Mouse (Mus musculus) stomach, postnatal 0 days (tissue): Measurements from ENCODE around the gene Klhdc9. TPM values are rescaled to one million over a fixed set of nuclear protein-coding genes. Genes with fewer than 3 reads are reported as not detected.
"Not testable (repeated sequence)": the region's sequence is repeated elsewhere in the genome, so short reads cannot be mapped to it uniquely, and the experiment has no call there.

ENCODE experiments used
- ATAC-seq: fragments of 200-750 bp; cut with Nextera tagmentation; 2 replicates; pipeline ENCODE4 v1.8.0; 2017; ENCODE audit not compliant: low FRiP score, low TSS enrichment
- DNase-seq: peaks from one replicate; pipeline ENCODE4 v3.0.0-alpha.2; 2016; ENCODE audit warnings: low spot score
- H3K27ac ChIP-seq: fragments of 300-500 bp; sonication (generic); replicated peaks from 2 replicates; pipeline ENCODE4 v1.5.1; 2014; ENCODE audit warnings: mild to moderate bottlenecking, control low read depth
- H3K27me3 ChIP-seq: fragments of 300-500 bp; sonication (generic); 2 replicates; pipeline ENCODE4 v1.6.1; 2014; ENCODE audit warnings: low read length; ENCODE audit not compliant: control insufficient read depth, insufficient read depth
- H3K36me3 ChIP-seq: fragments of 300-500 bp; sonication (generic); 2 replicates; pipeline ENCODE4 v1.6.1; 2014; ENCODE audit warnings: low read length, mixed read lengths; ENCODE audit not compliant: control insufficient read depth, insufficient read depth
- H3K4me1 ChIP-seq: fragments of 300-500 bp; sonication (generic); replicated peaks from 2 replicates; pipeline ENCODE4 v1.6.1; 2014; ENCODE audit warnings: antibody characterized with exemption; ENCODE audit not compliant: control insufficient read depth, insufficient read depth
- H3K4me2 ChIP-seq: fragments of 300-500 bp; sonication (generic); replicated peaks from 2 replicates; pipeline ENCODE4 v1.6.1; 2014; ENCODE audit warnings: low read depth, mild to moderate bottlenecking, control low read depth, moderate library complexity
- H3K4me3 ChIP-seq: fragments of 300-500 bp; sonication (generic); 2 replicates; pipeline ENCODE4 v1.5.1; 2014; ENCODE audit warnings: low read depth, low read length, control low read depth
- H3K9ac ChIP-seq: fragments of 300-500 bp; sonication (generic); 2 replicates; pipeline ENCODE4 v1.6.1; 2014; ENCODE audit warnings: mild to moderate bottlenecking, low read length, control low read depth, mixed read lengths
- H3K9me3 ChIP-seq: fragments of 300-500 bp; sonication (generic); 2 replicates; pipeline ENCODE4 v1.6.1; 2016; ENCODE audit warnings: low read length; ENCODE audit not compliant: control insufficient read depth
- CTCF ChIP-seq: IDR thresholded peaks from 2 replicates; pipeline ENCODE4 v1.5.1; 2016; ENCODE audit warnings: antibody characterized with exemption, low read depth, mild to moderate bottlenecking, moderate library complexity
- EP300 ChIP-seq: optimal IDR thresholded peaks from 2 replicates; pipeline ENCODE3; 2016; ENCODE audit warnings: antibody characterized with exemption
- WGBS: fragments of 180-500 bp; shearing (Covaris S2); extraction: QIAGEN DNeasy Blood & Tissue Kit; methylation state at CpG from one replicate; pipeline ENCODE4 v1.1.7; 2014; 5-methylcytosine and 5-hydroxymethylcytosine counted together
- polyA plus RNA-seq: library from polyadenylated mRNA; unstranded; fragments of >200 nt; fragmentation: Nextera tagmentation; extraction: Ambion mirVana; gene quantifications from 2 replicates; pipeline ENCODE4 v1.2.1, GENCODE M21; 2015

Klhdc9 gene
- polyA plus RNA-seq, 1 experiment from 2014 or later: 0.86 TPM

GRCm38 (mm10) chr1:171328839-171329432 is 31.7 kb downstream of the Klhdc9 start, which contains the start of gene Dedd:
Gene Dedd (plus strand): TSS chr1:171329145.
- ATAC-seq: peak; percentile 95
- Histone ChIP-seq H3K9me3 (no peaks in the 10 kb centered on the region), H3K9ac (peak within 1 kb of the TSS; percentile 93), H3K27me3 (no peaks in the 10 kb centered on the region), H3K4me1 (0 out of 2 replicates have a peak, but pooled peaks cover 4% of the 10 kb centered on the region), H3K4me3 (peak within 1 kb of the TSS; percentile 88), H3K4me2 (peak within 1 kb of the TSS; percentile 84), H3K36me3 (no peaks in the 10 kb centered on the region; the same call in 1 of the 2 replicates), H3K27ac (peak within 1 kb of the TSS; percentile 99)
- peak; percentile 94 for DNase-seq
- WGBS: under 1% methylated on average over 37 of the region's 48 CpGs
- TF ChIP-seq EP300: no peak
- TF ChIP-seq CTCF: peak; percentile 43

GRCm38 (mm10) chr1:171328244-171328643 is 32.4 kb downstream of the Klhdc9 start:
- H3K4me1 ChIP-seq: 0 out of 2 replicates have a peak, but pooled peaks cover 4% of the 10 kb centered on the region
- H3K4me2 ChIP-seq: peak overlapping the region; percentile 84
- 13% methylated on average over 9 of the region's 9 CpGs for WGBS
- peak overlapping the region; percentile 93 for H3K9ac ChIP-seq
- no peaks in the 10 kb centered on the region for H3K9me3 ChIP-seq
- DNase-seq (no peak), ATAC-seq (no peak)
- peak overlapping the region; percentile 88 for H3K4me3 ChIP-seq
- no peak for TF ChIP-seq CTCF
- no peak for TF ChIP-seq EP300
- no peaks in the 10 kb centered on the region for H3K27me3 ChIP-seq
- H3K36me3 ChIP-seq: no peaks in the 10 kb centered on the region; the same call in 1 of the 2 replicates
- peak overlapping the region; percentile 99 for H3K27ac ChIP-seq

GRCm38 (mm10) chr1:171326588-171326987 is 34.0 kb downstream of the Klhdc9 start:
- H3K9ac ChIP-seq, H3K4me1 ChIP-seq, H3K4me2 ChIP-seq, DNase-seq, H3K36me3 ChIP-seq, H3K9me3 ChIP-seq, H3K27ac ChIP-seq, H3K27me3 ChIP-seq, ATAC-seq, H3K4me3 ChIP-seq: not testable (repeated sequence)
- 84% methylated on average over 3 of the region's 4 CpGs for WGBS

- Histone ChIP-seq H3K4me1 (0 out of 2 replicates have a peak, but pooled peaks cover 4% of the 10 kb centered on the region), H3K4me2 (no peak overlapping the region), H3K27ac (no peak overlapping the region), H3K9ac (no peak overlapping the region), H3K27me3 (no peaks in the 10 kb centered on the region), H3K4me3 (no peak overlapping the region), H3K9me3 (no peaks in the 10 kb centered on the region), H3K36me3 (no peaks in the 10 kb centered on the region)
- DNase-seq (no peak), ATAC-seq (no peak)
- WGBS: 73% methylated on average over 2 of the region's 2 CpGs
- TF ChIP-seq EP300 (no peak), CTCF (no peak)
These were observed 35.0 kb downstream of the Klhdc9 start for GRCm38 (mm10) chr1:171325571-171325970.

- WGBS: 91% methylated on average over 1 of the region's 1 CpGs
- ATAC-seq (peak; percentile 94), DNase-seq (peak; percentile 68)
- H3K9ac ChIP-seq: no peak overlapping the region; the same call in 1 of the 2 replicates
- no peaks in the 10 kb centered on the region for H3K4me1 ChIP-seq
- H3K9me3 ChIP-seq: no peaks in the 10 kb centered on the region
- H3K27ac ChIP-seq: peak overlapping the region; percentile 56; the same call in 1 of the 2 replicates
- TF ChIP-seq CTCF: no peak
- TF ChIP-seq EP300: no peak
- H3K27me3 ChIP-seq: no peaks in the 10 kb centered on the region
- H3K4me3 ChIP-seq: no peak overlapping the region
- no peak overlapping the region for H3K4me2 ChIP-seq
- H3K36me3 ChIP-seq: no peaks in the 10 kb centered on the region
These were observed 38.6 kb downstream of the Klhdc9 start for GRCm38 (mm10) chr1:171322012-171322411.

GRCm38 (mm10) chr1:171321415-171321814 is 39.2 kb downstream of the Klhdc9 start:
- Histone ChIP-seq H3K4me3 (no peak overlapping the region), H3K4me2 (no peak overlapping the region), H3K9ac (no peak overlapping the region), H3K27ac (no peak overlapping the region), H3K27me3 (no peaks in the 10 kb centered on the region), H3K4me1 (no peaks in the 10 kb centered on the region), H3K36me3 (no peaks in the 10 kb centered on the region), H3K9me3 (no peaks in the 10 kb centered on the region)
- ATAC-seq (no peak), DNase-seq (peak; percentile 20)
- TF ChIP-seq EP300: no peak
- TF ChIP-seq CTCF: peak; percentile 80
